Mouse (Mus musculus) G1E (cell line): Measurements from ENCODE around the gene Nabp2. TPM values are rescaled to one million over a fixed set of nuclear protein-coding genes. Genes with fewer than 3 reads are reported as not detected.

Experiments used
- ATAC-seq: 2 replicates; pipeline ENCODE4 v1.8.0; 2016; ENCODE audit warnings: mild to moderate bottlenecking; ENCODE audit not compliant: insufficient number of reproducible peaks, poor library complexity, low FRiP score, severe bottlenecking; ENCODE audit errors: extremely low read depth
- DNase-seq: peaks from one replicate; pipeline ENCODE4 v3.0.0; 2012; ENCODE audit warnings: low spot score
- H3K27me3 ChIP-seq: 2 replicates; pipeline ENCODE4 v1.6.1; 2012; ENCODE audit warnings: mild to moderate bottlenecking, low read length, inconsistent platforms; ENCODE audit not compliant: insufficient read depth
- H3K36me3 ChIP-seq: replicated peaks from 2 replicates; pipeline ENCODE3; 2012; ENCODE audit warnings: mild to moderate bottlenecking, inconsistent platforms
- H3K4me1 ChIP-seq: 2 replicates; pipeline ENCODE4 v1.6.1; 2012; ENCODE audit warnings: low read depth, low read length, inconsistent platforms, mixed read lengths; ENCODE audit not compliant: insufficient read depth
- H3K4me3 ChIP-seq: 2 replicates; pipeline ENCODE4 v1.5.1; 2012; ENCODE audit warnings: low read depth, mild to moderate bottlenecking, inconsistent platforms, low read length, moderate library complexity, mixed read lengths
- H3K9me3 ChIP-seq: replicated peaks from 2 replicates; pipeline ENCODE4 v1.6.1; 2012; ENCODE audit warnings: inconsistent platforms
- CTCF ChIP-seq: IDR thresholded peaks from 2 replicates; pipeline ENCODE4 v1.5.1; 2012; ENCODE audit warnings: low read depth, low read length, inconsistent platforms, mixed read lengths
- GATA1 ChIP-seq: IDR thresholded peaks from 2 replicates; pipeline ENCODE4 v1.6.1; 2012; ENCODE audit warnings: borderline replicate concordance, low read length, inconsistent platforms, mixed read lengths
- GATA2 ChIP-seq: IDR thresholded peaks from 2 replicates; pipeline ENCODE4 v1.6.1; 2012; ENCODE audit warnings: low read depth, low read length, inconsistent platforms, borderline replicate concordance
- POLR2AphosphoS5 ChIP-seq: IDR thresholded peaks from 2 replicates; pipeline ENCODE4 v1.6.1; 2012; ENCODE audit warnings: low read depth, low read length, inconsistent platforms; ENCODE audit not compliant: insufficient replicate concordance
- TAL1 ChIP-seq: conservative IDR thresholded peaks from 2 replicates; pipeline ENCODE4 v1.6.1; 2012; ENCODE audit warnings: low read depth, low read length, inconsistent platforms, mixed read lengths
- polyA plus RNA-seq: library from polyadenylated mRNA; stranded (reverse); fragments of >175 nt; gene quantifications from 2 replicates; pipeline ENCODE4 v1.2.3, GENCODE M21; 2012
- total RNA-seq, 2 experiments: library from RNA; stranded (forward) in 1 of 2; stranded (reverse) in 1 of 2; fragments of 200-1000 nt in 1 of 2; fragments of >200 nt in 1 of 2; fragmentation: Nextera tagmentation in 1 of 2; gene quantifications; 2 replicates each; pipeline ENCODE4 v1.2.3; 2014 to 2017

Gene Nabp2
- total and polyA plus RNA-seq, 3 experiments = 37.3 to 152 (median 121) TPM

DNA sequence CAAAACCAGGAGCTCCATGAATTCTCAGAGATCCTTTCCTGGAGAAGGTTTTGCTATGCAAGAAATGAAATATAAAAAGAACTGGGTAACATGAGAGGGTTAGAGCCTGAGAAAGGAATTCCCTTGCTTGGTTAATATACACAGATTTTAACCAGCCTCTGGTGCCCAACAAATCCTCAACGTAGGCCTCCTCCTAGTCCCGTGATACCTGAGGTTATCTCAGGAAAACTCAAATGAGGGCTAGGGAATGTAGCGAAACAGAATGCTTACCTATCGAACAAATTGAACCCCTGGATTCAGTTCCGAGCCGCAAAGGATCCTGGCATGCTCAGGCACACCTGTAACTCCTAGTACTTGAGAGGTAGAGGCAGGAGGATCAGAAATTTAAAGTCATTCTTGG lies 46.4 kb upstream of the Nabp2 start:
- DNase-seq (no peak), ATAC-seq (no peak)
- Histone ChIP-seq H3K4me1 (peaks cover 53% of the 10 kb centered on the region), H3K4me3 (no peak overlapping the region), H3K9me3 (no peaks in the 10 kb centered on the region), H3K27me3 (peaks cover 3% of the 10 kb centered on the region; the same call in 1 of the 2 replicates), H3K36me3 (peaks cover 23% of the 10 kb centered on the region)
- TF ChIP-seq TAL1 = no peak

DNA sequence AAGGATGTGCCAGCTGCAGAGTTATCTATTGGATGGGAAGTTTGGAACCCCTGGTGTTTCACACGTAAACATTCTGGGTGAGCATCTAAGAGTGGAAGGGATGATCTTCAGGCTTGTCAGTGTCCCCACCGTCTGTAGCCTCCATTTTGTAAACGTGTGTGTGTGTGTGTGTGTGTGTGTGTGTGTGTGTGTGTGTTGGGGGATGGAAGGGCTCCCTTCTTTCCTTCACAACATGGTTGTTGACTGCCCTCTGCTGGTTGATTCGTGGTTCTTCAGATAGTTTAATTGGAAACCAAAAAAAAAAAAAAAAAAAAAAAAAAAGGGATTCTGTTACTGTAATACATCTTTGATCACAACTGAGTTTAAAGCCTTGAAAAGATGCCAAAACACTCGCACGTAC lies 44.0 kb upstream of the Nabp2 start:
- H3K4me3 ChIP-seq = no peak overlapping the region
- DNase-seq = peak; percentile 40
- 0 out of 2 replicates have a peak, but pooled peaks have one; percentile 22 for ATAC-seq
- no peaks in the 10 kb centered on the region for H3K36me3 ChIP-seq
- no peaks in the 10 kb centered on the region for H3K9me3 ChIP-seq
- H3K4me1 ChIP-seq = peaks cover 43% of the 10 kb centered on the region
- peaks cover 3% of the 10 kb centered on the region; the same call in 1 of the 2 replicates for H3K27me3 ChIP-seq
- TF ChIP-seq GATA2 = no peak
- TF ChIP-seq CTCF = no peak
- TF ChIP-seq GATA1 = no peak
- no peak for TF ChIP-seq POLR2AphosphoS5

GRCm38 (mm10) chr10:128454471-128454870 lies 43.2 kb upstream of the Nabp2 start:
- Histone ChIP-seq H3K4me3 (no peak overlapping the region), H3K36me3 (no peaks in the 10 kb centered on the region), H3K9me3 (no peaks in the 10 kb centered on the region), H3K4me1 (peaks cover 36% of the 10 kb centered on the region), H3K27me3 (peaks cover 3% of the 10 kb centered on the region; the same call in 1 of the 2 replicates)
- TF ChIP-seq TAL1 = no peak
- no peak for TF ChIP-seq GATA1
- no peak for TF ChIP-seq GATA2
- no peak for TF ChIP-seq POLR2AphosphoS5
- no peak for TF ChIP-seq CTCF
- ATAC-seq (no peak), DNase-seq (no peak)

- Histone ChIP-seq H3K4me3 (no peak overlapping the region), H3K9me3 (no peaks in the 10 kb centered on the region), H3K36me3 (no peaks in the 10 kb centered on the region), H3K4me1 (peaks cover 17% of the 10 kb centered on the region), H3K27me3 (peaks cover 3% of the 10 kb centered on the region; the same call in 1 of the 2 replicates)
- TF ChIP-seq TAL1 (no peak), POLR2AphosphoS5 (no peak), GATA1 (no peak), GATA2 (no peak), CTCF (no peak)
- no peak for ATAC-seq
- no peak for DNase-seq
Observed at GRCm38 (mm10) chr10:128451014-128451413, 39.7 kb upstream of the Nabp2 start.

GRCm38 (mm10) chr10:128445407-128445806 lies 34.1 kb upstream of the Nabp2 start:
- no peak for ATAC-seq
- peaks cover 34% of the 10 kb centered on the region for H3K36me3 ChIP-seq
- H3K27me3 ChIP-seq = no peaks in the 10 kb centered on the region
- no peaks in the 10 kb centered on the region for H3K4me1 ChIP-seq
- H3K9me3 ChIP-seq = no peaks in the 10 kb centered on the region
- TF ChIP-seq CTCF (no peak), POLR2AphosphoS5 (no peak), GATA2 (no peak), TAL1 (no peak), GATA1 (no peak)
- no peak overlapping the region for H3K4me3 ChIP-seq
- DNase-seq = no peak

GRCm38 (mm10) chr10:128444354-128444753 lies 33.1 kb upstream of the Nabp2 start:
- TF ChIP-seq GATA1 (no peak), POLR2AphosphoS5 (no peak), GATA2 (no peak)
- Histone ChIP-seq H3K4me3 (no peak overlapping the region), H3K27me3 (no peaks in the 10 kb centered on the region), H3K4me1 (no peaks in the 10 kb centered on the region), H3K36me3 (peaks cover 45% of the 10 kb centered on the region), H3K9me3 (no peaks in the 10 kb centered on the region)
- ATAC-seq = no peak
- DNase-seq = no peak

DNA sequence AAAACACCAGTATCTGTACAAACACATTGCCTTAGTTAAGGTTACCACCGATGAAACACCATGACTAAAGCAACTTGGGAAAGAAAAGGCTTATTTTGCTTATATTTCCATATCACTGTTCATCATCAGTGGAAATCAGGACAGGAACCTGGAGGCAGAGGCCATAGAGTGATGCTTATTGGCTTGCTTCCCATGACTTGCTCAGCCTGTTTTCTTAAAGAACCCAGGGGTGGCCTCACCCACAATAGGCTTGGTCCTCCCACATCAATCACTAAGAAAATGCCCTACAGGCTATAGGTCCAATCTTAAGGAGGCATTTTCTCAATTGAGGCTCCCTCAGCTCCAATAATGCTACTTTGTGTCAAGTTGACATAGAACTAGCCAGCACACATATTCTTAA lies 31.4 kb upstream of the Nabp2 start:
- peaks cover 60% of the 10 kb centered on the region for H3K36me3 ChIP-seq
- no peaks in the 10 kb centered on the region for H3K27me3 ChIP-seq
- TF ChIP-seq TAL1 (no peak), CTCF (no peak), GATA2 (no peak), GATA1 (no peak), POLR2AphosphoS5 (no peak)
- DNase-seq = no peak
- H3K9me3 ChIP-seq = no peaks in the 10 kb centered on the region
- H3K4me1 ChIP-seq = no peaks in the 10 kb centered on the region
- no peak overlapping the region for H3K4me3 ChIP-seq
- no peak for ATAC-seq
